Mouse (Mus musculus) ovary, postnatal 10 days (tissue): ENCODE results near the gene Lbh.

Source experiments
- DNase-seq: peaks from one replicate; pipeline ENCODE4 v3.0.0; 2022; ENCODE audit warnings: low spot score

Gene Lbh

DNA sequence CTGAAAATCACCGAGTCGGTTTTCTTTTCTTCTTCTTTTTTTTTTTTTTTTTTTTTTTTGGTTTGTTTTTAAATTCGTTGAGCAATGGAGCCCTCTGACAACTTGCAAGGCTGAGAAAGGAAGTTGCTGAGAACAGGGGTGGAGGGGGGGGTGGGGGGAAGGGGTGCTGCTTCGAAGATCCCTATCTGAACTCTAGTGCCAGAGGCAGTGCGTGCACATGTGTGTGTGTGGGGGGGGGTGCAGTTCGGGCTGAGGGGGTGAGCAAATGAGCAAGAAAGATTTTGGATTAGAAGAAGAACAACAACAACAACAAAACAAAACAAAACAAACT lies 21.4 kb downstream of the Lbh start:
- no peak for DNase-seq

DNA sequence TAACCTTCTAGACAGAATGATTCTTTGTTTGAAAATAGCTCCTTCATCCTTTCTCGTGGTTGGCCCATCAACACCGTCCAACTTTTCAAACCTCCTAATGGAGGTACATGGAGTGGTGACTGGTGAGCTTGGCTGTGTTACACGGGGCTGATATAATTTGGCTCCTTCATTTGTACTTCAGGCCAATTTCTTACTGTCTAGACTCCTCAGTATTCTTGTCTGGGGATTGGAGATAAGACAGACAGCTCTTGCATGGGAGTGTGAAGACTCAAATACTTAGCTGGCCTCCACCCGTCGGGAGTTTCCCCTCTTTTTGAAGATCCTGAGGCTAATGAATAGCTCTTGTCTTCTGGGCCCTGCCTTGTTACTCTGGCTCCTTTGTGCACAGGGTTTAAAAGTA lies 26.3 kb downstream of the Lbh start:
- no peak for DNase-seq

DNA sequence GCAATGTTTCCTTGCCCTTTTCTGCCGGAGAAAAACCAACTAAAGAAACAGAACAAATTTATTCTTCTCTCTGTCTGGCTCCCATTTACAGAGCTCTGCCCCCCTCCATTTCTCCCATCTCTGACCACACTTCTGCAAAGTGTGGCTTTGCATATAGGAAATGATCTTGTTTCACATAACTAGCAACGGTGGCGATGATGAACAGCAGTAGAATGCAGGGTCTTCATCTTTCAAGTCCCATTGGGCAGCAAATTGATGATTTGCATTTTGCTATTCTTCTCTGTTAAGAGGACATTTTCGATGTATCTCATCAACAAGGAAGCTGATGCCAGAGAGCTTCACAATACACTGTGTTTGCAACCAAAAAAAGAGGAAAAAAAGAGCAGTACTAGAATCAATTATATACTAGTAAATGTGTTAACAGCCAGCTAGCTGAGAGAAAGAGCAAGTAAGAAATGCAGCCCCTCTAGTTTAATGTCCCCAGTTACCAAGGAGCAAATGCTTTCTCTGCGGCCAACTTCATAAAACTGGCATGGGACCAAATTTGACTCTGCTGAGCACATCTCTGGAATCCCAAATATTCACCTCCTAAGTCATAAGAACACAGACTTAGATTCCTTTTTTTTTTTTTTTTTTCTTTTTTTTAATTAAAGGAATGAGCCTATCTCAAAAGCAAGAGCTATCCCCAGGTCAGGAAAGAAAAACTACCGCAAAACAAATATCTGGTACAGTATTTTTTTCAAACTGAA lies 29.2 kb downstream of the Lbh start:
- no peak for DNase-seq

DNA sequence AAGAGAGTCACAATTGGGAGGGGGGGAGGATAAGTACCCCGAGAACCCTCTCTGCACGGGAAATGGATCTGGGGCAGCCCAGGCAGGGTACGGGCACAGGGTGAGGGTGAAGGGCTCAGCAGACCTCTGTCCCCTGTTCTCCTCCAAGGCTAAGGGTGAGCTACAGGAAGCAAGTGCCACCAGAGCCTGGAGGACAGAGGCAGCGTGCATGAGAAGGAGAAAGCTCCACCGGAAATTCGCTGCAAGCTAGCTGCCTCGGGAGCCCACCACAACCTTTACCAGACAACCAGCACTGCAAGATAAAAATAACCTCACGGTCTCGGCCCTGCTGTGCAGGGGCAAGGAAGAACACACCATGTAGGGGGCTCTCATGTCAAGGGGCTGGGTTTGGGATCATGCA lies 30.0 kb downstream of the Lbh start:
- DNase-seq = no peak

DNA sequence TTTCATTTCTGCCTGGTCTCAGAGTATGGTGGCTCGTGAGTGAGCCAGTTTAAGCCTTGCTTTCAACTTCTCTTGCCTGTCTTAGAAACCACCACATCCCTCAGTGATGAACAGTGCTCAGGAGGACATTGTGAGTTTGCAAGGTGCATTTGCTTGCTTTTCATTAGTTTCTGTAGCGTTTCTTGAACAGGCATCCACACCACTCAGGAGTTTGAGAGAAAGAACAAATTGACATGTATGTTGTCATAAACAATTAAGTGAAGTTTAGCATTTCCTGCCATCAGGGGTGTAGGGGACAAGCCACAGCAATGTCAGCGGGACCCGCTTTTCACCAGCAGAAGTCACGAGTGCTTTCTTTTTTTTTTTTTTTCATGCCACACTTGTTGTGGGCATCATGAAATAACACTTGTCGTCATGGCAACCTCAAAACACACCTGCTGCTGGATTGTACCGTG lies 31.2 kb downstream of the Lbh start:
- DNase-seq = no peak

DNA sequence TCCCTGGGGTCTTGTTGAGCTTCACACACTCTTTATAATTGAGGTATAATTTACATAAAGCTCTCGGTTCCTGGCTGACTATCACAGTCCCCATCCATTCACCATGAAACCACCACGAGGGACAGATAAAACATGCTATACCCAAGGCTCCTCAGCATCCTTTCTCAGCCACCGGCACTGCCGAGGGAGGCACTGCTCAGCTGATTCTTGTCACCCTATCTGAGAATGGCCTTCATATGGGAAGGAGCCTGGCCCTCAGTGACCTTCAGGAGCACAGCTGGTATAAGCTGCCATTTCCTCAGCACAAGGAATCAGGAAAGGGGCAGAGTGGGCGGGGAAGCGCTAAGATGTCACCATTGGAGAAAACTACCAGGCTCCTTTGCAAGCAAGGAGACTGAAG lies 33.2 kb downstream of the Lbh start:
- no peak for DNase-seq

DNA sequence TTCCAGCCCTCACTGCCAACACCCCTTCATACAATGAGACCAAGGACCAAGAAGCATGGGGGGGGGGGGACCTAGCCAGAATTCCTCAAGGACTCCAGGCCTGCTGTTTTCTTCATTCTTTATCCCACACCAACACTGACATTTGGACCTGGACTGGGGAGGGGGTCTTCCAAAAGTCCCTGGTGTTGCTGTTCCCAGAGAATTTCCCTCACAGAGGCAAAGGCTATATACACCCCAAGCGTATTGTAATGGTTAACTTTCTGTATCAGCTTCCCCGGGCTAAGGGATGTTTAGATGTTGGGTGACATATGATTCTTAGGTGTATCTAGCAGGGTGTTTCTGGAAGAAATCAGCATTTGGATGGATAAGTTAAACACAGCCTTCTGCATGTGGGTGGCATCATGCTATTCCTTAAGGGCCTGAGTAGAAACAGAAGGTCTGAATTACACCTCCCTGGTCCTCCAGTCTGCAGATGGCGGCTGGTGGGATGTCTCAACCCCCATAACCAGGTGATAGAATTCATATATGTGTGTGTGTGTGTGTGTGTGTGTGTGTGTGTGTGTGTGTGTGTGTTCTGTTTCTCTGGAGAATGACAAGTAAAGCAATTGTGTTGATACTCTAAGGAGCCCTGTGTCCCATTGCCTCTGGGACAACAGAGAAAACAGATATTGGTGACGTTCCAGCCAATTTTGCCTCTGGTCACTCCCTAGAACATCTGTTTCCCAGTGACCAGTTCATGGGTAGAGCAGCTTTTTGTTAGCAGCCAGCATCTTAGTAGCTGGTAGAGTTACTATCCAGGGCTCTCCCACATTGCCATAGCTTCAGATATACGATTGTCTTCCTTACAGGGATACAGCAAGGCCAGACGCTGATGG lies 35.9 kb downstream of the Lbh start:
- DNase-seq = no peak

DNA sequence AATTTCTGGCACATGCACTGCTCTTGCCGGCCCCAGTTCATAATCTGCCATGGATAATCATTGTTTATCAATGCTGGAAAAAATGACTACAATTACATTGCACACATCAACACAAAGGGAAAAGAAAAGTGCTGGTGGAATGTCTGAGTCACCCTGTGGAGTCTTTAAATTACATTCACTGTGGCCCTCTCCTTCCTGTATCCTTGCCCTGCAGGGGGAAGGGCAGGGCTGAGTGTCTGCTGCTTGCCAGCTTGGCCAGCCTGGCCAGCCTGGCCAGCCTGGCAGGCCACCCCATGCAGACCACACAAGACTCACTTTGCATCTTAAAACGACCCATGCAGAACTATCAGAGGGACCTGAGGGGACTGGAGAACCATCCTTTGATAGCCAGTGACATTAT lies 37.4 kb downstream of the Lbh start:
- no peak for DNase-seq

DNA sequence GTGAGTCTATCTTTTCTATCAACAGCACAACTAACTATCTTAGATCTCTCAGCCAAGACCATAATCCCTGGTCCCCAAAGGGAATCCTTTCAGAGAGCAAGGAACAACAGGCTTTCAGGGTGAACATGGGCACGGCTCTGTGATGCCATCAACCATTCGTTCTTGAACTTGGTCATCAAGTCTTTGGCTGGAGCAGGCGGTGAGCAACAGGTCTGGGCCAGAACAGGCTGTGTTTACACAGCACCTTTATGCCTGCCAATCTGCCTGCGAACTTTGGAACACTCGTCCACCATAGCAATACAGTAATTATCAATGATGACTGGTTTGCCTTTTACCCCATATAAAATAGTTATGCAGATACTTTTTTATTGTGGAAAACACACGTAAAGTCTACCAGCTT lies 38.9 kb downstream of the Lbh start:
- no peak for DNase-seq

DNA sequence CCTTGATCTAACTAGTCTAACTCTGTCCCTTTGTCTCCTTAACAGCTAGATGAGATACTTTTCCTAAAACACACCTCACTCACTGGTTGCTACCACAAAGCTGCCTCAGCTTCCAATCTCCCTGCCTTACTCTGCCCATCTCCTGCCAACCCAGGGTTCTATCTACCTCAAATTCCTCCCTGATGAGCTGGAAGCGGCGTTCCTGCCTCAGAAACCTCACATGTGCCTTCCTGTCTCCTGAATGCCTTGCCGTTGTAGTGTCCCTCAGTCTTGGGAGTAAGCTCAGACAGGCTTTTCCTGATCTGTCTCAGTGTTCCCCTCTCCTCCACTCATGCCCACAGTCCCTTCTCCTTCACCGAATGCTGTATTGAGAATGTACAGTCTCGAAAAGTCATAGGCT lies 40.8 kb downstream of the Lbh start:
- DNase-seq = no peak

DNA sequence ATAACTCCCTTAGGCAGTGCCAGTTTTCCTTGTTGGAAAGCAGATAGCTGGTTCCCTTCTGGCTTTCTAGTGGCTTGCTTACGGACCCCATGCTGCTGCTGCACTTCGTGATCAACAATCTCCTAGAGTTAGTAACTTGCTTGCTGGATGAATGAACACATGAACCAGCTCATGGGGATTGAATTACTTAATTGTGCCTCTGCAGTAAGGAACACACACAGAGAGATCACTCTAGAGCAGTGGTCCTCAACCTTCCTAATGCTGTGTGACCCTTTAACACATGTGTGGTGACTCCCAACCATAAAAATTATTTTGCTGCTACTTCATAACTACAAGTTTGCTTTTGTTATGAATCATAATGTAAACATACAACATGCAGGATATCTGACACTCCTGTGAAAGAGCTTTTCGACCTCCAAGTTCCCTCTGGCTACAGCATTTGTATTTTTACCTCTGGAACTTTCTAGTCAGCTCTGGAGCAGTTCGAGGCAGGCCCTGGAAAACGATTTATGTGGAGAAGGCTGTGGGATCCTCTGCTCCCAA lies 41.5 kb downstream of the Lbh start:
- DNase-seq = no peak

DNA sequence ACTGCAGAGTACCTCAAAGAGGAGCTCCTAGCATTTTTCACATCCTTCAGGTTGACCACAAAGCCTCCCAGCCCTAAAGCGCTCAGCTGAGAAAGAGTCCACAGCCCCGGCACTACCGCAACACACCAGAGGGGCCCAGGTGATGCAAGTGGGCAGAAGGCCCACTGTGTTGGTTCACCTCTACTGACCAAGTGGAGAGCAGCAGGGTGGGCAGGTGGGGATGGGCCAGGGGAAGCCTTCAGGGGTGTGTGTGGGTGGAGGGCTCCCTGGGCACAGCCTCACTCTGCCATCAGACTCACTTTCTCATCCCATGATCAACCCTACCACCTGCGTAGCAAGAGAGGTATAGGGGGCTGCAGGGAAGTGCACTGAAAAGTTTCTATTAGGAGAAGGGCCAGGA lies 42.1 kb downstream of the Lbh start:
- DNase-seq = no peak

DNA sequence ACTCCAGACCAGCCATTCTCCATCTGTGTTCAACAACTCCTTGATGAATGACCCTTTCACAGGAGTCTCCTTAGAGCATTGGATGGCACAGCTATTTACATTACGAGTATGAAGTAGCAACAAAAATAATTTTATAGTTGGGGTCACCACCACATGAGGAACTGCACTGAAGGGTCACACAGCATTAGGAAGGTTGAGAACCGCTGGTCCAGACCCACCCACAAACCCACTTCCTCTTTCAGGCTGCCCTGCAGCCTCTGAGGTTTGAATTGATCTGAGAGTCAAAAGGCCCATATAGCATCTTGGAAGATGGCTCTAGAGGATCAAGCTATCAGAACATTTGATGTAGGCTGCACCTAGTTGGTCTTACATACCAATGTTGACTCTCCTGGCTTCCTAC lies 42.8 kb downstream of the Lbh start:
- DNase-seq = no peak

DNA sequence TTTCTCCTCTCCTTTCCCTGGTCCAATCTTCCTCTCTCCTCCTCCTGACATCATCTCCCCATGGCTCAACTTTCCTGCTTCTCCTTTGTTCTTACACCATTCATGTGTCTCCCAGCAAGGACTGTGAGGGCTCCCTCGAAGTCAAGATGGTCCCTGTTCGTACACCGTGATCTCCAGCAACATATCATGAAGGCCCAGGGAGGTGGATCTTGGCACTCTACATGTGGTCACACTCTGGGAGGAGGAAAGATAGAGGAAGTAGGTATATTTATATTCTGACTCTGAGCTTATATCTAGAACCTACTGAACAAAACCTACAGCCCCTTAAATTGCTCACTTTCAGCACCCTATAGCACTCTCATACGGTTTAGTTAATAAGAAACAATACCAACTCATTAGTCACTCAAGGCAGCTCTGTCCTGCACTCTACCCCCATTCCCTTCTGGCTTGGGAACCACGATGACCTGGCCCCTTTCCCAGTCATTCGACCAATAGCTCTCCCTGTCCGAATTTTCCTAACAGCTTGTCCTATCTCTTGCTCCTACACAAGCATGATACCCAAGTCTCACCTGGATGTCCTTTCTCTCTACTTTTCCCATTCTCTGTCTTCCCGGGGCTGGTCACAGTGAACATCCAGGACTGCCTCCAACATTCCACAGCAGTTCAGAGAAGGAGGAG lies 44.0 kb downstream of the Lbh start:
- no peak for DNase-seq

DNA sequence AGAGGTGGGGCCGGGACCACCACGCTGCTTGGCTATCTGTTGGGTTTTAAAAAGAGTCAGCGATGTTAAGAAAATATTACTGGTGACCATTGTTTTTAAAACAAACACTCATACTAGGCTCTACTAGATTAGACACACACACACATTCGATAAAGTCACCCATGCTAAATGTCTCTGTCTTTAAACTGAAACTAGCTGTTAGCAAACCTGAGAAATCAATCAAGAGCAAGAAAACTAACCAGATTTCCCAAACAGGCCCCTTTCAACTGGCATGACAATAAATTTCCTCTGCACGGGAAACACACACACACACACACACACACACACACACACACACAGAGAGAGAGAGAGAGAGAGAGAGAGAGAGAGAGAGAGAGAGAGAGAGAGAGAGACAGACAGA lies 47.6 kb downstream of the Lbh start:
- DNase-seq = no peak

DNA sequence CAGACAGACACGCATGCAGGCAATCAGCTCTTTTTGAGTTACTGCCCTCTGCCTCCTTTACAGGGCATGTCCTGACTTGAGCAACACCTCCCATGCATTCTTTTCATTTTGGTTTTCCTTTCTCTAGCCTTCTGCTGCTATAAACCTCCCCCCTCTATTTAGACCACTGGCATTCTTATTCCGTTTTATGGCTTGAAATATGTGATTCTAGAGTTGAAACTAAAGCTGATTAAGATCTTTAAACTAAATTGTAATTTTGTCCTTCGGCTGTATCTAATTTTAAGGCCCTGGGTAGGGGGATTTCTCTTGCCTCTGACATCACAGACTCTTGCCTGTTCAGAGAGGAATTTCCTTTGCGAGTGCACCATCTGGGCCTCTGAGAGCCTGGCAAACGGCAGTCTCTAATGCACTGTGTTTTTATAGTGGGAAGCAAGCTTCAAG lies 48.0 kb downstream of the Lbh start:
- no peak for DNase-seq

DNA sequence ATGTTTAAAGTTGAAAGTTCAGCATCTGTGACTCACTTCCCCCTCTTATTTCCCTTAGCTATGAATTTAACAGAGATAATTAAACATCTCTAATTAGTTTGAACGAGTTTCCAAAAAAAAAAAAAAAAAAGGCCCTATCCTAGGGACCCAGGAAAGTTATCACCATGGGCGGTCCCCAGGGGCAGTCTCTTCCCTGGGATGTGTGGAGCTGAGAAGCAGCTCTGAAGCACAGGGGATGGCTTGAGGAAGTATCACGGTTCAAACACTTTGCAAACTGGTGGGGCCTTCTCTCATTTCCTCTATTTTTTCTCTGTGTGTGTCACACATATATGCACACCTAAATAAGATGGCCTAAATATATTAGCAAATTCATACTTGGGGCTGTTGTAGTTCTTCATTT lies 48.8 kb downstream of the Lbh start:
- no peak for DNase-seq

DNA sequence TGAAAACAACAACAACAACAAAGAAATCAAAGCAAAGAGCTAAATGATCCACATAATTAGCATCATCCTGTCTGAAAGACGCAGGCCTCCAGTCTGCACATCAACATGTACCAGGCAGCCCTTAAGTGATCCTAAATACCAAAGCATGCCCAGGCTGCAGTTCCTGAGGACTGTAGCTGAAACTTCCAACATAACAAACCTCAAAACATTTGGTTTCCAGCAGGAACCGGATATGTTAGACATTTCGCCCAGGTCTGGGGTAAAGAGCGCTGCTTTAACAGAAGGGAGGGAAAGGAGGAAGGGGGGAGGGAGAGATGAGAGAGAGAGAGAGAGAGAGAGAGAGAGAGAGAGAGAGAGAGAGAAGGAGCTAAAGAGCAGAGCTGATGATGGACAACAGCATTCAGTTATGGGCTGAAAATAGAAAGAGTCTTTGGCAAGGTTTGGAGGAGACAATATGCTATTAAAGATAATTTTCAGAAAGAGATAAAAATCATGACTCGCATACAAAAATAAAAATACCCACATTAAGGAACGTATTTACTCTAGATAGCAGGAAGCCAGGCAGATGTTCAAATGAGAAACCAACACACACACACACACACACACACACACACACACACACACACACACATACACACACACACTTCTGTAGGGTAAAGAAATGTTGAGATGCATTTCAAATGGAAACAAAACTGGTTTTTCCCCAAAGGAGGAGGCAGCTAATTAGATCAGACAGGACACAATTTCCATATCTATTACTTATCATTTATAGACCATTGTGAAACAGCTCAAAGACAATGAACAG lies 49.5 kb downstream of the Lbh start:
- no peak for DNase-seq

DNA sequence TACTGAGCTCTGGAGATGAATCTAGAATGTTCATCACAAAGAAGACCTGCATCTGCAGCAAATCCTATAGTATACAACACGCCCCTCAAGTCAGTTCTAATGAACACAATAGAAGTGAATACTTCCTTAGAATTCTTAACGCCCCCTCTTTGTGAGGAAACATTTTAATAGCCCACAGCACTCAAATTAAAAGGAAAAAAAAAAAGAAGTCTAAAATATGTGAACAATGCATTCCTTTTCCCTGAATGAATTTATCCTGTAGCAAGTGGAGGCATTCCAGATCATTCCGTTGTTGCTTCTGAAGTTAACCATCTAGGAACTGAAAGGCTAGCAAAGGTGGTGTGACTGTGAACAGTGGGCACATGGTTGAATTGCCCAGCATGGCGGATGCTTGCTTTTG lies 50.6 kb downstream of the Lbh start:
- no peak for DNase-seq

DNA sequence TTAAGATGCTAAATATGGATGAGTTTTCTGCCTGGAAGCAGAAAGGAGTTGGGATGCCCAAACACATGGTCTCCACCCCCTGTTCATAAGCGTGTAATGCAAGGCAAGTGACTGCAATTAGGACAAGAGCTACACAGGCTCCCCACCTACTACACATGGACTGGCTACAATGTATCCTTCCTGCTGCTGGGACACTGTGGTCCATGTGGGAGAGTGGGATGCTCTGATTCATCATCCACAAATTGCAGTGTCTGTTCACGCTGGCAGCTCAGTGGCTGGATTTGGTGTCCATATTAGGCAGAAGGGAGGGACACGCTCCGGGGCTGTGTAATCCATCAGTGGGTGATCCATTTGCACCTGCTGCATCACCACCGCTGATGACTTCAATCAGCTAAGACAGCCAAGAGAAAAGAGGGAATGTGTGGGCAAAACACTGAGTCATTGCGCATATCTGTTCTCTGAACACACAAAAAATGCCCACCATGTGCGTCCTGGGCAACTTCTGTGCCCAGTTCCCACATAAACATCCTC lies 52.6 kb downstream of the Lbh start:
- no peak for DNase-seq

DNA sequence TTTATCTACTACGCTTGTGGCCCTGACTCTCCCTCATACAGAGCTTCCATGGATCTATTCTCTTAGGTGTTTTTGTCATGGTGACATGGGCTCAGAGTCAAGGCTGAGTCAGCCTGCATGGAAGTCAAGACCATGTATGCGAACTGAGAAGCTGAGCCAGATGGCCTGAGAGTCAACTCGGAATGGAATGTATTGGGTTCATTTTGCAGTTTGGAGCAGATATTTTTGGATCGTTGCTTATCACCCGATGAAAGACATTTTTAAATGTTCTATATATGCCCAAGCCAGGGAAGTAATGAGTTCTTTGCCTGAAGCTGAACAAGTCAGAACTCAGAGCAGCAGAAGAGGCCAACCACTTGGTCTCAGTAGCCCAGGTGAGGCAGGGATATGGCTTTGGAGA lies 54.9 kb downstream of the Lbh start:
- DNase-seq = no peak
